Mouse (Mus musculus): ENCODE results near the gene Smoc2.

The Smoc2 gene

GRCm38 (mm10) chr17:14353219-14354079, 74.1 kb downstream of the Smoc2 start:
- no peak for DNase-seq

- DNase-seq: no peak
These were observed 82.2 kb downstream of the Smoc2 start for GRCm38 (mm10) chr17:14361511-14361910.

- DNase-seq: no peak
These were observed 91.2 kb downstream of the Smoc2 start for GRCm38 (mm10) chr17:14370476-14370875.

- peak; percentile 10 for DNase-seq
These were observed 92.3 kb downstream of the Smoc2 start for GRCm38 (mm10) chr17:14371606-14372005.

DNA sequence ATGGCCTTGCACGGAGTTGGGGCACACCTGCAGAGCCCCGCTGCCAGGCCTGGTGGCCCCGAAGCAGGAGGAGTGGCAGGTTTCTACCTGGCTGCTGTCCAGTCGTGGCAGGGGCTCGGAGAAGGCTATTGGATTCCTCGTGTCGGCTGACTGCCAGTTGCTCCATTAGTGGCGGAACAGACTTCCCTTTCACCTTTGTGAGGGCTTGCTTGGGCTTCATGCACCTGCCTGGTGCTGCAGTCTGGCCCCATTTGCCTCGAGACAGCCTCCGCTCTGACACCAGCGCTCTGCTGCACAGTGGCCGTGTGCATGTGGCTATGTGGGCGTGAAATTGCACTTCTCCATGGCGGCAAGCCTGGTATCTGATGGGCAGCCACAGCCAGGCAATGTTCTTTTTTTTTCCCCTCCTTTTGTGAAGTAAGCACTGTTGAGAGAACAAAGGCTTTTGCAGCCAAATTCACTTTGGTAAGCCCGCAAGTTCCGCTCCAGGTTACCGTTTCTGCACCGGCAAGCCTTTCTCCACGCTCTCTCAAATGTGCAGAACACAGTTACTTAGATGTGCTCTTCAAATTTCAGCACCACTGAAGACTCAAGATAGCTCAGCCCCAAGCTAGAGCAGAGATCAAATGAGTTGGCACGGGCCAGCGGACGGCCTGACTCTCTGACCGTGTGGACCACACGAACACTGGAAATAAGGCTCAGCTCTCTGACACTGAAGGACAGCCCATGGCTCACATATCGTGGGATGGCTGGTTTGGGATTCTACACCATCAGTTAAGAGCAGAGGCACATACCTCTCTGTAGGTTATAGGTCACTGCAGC, 93.2 kb downstream of the Smoc2 start:
- DNase-seq: peak; percentile 55

DNA sequence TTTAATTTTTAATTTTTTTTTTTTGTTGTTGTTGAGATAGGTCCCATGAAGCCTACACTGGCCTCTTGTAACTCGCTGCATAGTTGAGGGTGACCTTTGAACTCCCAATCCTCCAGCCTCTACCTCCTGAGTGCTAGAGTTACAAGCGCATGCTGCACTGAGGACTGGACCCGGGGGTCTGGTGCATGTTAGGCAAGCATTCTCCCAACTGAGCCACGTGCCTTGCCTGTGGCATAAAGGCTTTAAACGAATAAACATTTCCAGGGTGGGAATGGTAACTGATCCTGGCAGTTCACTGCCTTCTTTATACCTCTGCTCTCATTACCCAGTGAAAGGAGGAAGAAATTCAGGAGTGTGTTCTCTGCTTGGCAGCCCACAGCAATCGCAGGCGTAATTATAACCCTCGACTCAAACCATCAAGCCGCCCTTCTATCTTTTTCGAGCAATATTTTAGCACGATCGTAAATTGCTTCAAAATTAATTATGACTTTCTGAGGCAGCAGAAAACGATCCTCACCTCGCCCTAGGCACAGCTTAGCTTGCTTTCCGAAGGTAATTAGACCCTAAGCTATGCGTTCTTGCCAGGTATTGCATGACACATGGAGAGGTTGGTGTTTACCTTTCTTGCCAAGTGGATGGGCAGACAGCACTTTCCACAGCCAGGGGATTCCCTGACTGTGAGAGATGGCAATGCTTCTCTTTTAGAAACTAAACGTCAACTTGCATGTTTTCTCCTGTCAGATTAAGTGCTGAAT, 99.6 kb downstream of the Smoc2 start:
- no peak for DNase-seq

- no peak for DNase-seq
These were observed 100.2 kb downstream of the Smoc2 start for GRCm38 (mm10) chr17:14379518-14379917.

DNA sequence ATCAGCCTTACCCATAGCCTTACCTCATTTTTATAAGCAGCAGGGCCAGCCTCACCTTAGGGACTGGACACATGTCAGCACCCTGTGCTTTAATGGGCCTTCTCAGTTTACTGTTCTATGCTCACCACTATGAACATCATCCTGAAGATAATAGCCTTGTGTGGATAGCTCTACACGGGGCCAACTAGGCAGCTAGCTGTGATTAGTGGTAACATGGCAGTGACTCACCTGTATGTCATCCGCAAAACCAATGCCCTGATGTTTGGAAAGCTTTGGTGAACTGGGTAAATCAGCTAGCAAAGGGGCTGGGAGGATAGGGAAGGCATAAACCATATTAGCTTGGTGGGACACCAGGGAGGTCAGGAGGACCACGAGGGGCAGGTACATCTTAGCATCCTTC, 100.7 kb downstream of the Smoc2 start:
- no peak for DNase-seq

- no peak for DNase-seq
These were observed 101.2 kb downstream of the Smoc2 start for GRCm38 (mm10) chr17:14380526-14380925.

DNA sequence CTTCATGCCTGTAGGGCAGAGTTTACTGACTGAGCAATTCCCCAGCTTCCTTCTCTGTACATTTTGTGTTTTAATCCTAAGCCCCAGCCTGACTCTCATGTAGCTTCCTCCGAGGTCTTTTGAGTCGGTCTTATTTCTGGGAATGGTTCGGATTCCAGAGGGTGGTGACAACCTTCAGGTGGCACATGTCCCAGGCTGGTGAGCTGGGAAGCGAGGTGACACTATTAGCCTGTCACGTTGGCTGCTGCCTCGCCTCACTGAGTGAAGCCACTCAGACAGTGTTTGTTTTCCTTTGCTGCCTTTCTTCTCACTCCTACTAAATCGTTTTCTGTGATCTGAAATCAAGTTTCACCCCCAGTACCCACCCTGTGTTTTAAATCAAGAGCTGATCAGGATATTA, 102.2 kb downstream of the Smoc2 start:
- DNase-seq: no peak

DNA sequence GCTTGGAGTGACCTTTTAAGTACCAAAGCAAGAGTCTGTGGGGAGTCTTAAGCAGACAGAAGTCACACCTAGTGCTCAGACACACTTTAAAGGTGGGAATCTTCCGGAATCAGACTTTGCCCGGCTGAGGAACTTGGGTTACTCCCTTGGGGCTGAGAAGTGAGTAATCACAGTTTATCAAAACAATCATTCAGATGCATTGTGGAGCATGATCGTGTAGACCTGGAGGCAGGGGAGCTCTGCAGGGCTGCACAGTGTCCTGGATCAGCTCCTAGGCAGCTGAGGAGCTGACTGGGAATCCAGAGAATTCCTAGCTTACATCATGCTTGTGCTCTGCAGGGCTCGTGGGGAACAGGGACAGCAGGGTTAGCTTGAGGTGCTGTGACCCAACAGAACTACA, 104.7 kb downstream of the Smoc2 start:
- no peak for DNase-seq

- DNase-seq: no peak
These were observed 105.7 kb downstream of the Smoc2 start for GRCm38 (mm10) chr17:14384980-14385379.

DNA sequence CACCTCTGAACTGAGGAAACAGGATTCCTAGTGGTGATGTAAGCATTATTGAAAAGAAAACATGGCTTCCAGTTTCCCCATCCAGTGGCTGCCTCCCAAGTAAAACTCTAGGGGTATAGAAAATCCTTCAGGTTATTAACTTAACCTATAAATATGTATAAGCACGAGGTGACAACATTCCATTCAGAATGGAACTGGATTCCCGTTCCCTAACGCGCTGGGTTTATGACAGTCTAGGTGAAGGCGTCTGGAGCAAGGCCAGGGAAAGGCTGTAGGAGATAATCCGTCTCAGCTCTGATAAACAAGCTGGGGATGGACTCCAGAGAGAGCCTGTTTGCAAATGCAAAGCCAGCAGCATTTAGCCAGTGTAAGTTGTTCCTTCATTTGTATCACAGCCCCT, 108.0 kb downstream of the Smoc2 start:
- DNase-seq: no peak

DNA sequence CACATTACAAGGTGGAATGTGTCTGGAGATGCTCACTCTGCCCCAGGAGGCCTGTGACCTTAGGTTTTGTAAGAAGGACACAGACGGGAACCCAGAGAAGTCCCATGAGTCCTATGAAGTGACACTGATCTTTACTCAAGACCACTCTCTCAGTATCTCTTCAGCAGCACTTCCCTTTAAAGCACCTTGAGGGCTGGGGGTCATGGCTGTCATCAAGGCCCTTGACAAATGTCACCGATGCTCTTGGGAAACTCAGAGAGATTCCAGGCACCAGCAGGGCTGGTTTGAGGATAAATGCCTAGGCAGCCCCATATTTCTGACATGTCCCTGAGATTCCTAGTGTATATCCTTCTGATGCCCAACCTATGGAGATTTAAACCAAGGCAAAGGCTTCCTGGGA, 113.1 kb downstream of the Smoc2 start:
- DNase-seq: no peak

- no peak for DNase-seq
These were observed 115.6 kb downstream of the Smoc2 start for GRCm38 (mm10) chr17:14394861-14395260.

- no peak for DNase-seq
These were observed 118.2 kb downstream of the Smoc2 start for GRCm38 (mm10) chr17:14397456-14397855.

GRCm38 (mm10) chr17:14398650-14399424, 119.5 kb downstream of the Smoc2 start:
- no peak for DNase-seq

- DNase-seq: no peak
These were observed 121.7 kb downstream of the Smoc2 start for GRCm38 (mm10) chr17:14400960-14401359.

- no peak for DNase-seq
These were observed 128.6 kb downstream of the Smoc2 start for GRCm38 (mm10) chr17:14407874-14408273.

- no peak for DNase-seq
These were observed 133.2 kb downstream of the Smoc2 start for GRCm38 (mm10) chr17:14412460-14412859.

DNA sequence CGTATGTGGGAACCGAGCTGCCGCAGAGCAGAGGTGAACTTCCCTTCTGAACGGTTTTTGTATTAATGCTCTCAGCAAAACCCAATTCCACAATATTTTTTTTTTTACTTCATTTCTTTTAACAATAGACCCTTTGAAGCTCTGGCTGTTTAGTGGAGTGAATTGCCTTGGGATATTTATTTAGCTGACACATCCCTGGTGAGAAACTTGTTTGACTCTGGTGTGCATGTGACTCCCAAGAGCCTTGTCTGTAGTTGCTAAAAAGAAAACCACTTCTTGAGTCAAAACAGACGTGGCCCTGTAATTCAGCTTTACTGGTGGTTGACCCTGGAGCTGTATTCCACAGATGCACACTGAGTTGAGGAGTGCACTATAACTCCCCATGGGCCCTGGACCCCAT, 135.2 kb downstream of the Smoc2 start:
- no peak for DNase-seq

- DNase-seq: peak; percentile 33
These were observed 141.2 kb downstream of the Smoc2 start for GRCm38 (mm10) chr17:14420460-14421046.
